Mouse (Mus musculus): ENCODE measurements around the gene Robo3.

The Robo3 gene

GRCm38 (mm10) chr9:37368860-37369259 is 64.2 kb downstream of the Robo3 start:
- no peak for DNase-seq (ENCODE audit: extremely low read depth, insufficient read length, low spot score)

DNA sequence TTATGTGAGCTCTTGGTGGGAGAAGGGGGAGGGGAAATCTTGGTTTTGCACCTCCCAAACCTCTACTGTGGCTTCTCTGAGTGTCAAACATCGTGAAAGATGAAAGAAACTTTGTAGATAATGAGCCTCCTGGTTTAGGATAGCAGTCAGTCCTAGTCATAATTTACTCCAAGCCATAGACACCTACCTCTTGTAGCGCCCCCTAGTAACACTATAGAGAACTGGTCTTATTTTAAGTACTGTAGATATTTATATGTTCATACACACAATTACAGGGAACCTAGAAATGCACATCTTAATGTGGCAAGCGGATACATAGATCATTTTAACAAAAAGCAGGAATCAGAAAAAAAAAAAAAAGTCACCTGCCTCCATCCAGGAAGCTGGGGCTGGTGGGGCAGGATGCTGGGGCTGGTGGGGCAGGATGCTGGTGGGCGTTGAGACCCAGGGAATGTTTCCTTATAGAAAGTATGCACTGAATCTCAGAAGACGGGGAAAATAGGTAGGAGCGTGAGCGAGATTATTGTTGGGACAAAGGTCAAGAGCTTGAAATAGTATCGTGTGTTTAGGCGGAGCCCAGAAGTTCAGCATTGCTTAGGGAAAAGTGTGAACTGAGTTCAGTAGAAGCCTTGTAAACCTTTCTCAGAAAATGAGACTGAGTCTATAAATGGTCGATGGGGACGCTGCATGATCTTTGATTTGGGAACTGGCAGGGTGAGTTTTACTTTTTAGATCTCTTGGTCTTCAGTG is 64.8 kb downstream of the Robo3 start:
- DNase-seq (ENCODE audit: extremely low read depth, insufficient read length, low spot score), result no peak

- no peak for DNase-seq (ENCODE audit: extremely low read depth, insufficient read length, low spot score)
Observed at GRCm38 (mm10) chr9:37367301-37368080, 65.6 kb downstream of the Robo3 start, which contains the start of gene Hepacam. Hepacam (plus strand) TSS chr9:37367351.

DNA sequence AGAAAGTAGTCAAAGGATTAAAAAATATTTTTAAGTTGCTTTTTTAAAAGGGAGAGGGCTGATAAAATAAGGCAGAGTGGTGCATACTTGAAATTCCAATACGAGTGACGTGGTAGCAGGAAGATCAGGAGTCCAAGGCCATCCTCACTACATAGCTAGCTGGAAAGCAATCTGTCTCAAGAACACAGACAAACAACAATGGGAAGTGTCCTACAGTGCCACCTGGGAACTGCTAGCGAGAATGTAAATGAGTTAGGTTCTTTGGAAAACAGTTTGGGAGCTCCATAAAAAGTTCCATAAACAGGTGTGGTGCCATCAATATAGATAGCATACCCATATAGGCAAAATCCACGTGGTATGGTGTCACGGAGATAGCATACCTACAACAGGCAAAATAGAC is 67.3 kb downstream of the Robo3 start:
- peak; percentile 28 for DNase-seq (ENCODE audit: extremely low read depth, insufficient read length, low spot score)
